Mouse (Mus musculus): ENCODE data around the gene St3gal6. TPM values are rescaled to one million over a fixed set of nuclear protein-coding genes. Genes with fewer than 3 reads are reported as not detected.

The St3gal6 gene
- polyA plus RNA-seq, 1 experiment from 2014 or later: 12.8 TPM

GRCm38 (mm10) chr16:58499172-58499584, 24.9 kb downstream of the St3gal6 start:
- no peak overlapping the region; the same call in 1 of the 2 replicates for H3K27ac ChIP-seq (replicated peaks; ENCODE audit: low read depth, low read length)
- peak; percentile 45 for DNase-seq (ENCODE audit: low spot score)

GRCm38 (mm10) chr16:58497886-58498713, 25.9 kb downstream of the St3gal6 start:
- Histone ChIP-seq H3K27me3 (replicated peaks; ENCODE audit: control insufficient read depth, insufficient read depth, low read length) (no peaks in the 10 kb centered on the region), H3K4me2 (ENCODE audit: low read depth, low read length) (no peak overlapping the region), H3K4me3 (ENCODE audit: low read depth, low read length) (no peak overlapping the region), H3K9me3 (ENCODE audit: control insufficient read depth, low read length) (no peaks in the 10 kb centered on the region), H3K27ac (replicated peaks; ENCODE audit: low read depth, low read length) (no peak overlapping the region; the same call in 1 of the 2 replicates), H3K4me1 (ENCODE audit: control insufficient read depth, insufficient read depth, low read length) (peaks cover 12% of the 10 kb centered on the region; the same call in 1 of the 2 replicates), H3K9ac (ENCODE audit: low read depth, low read length) (no peak overlapping the region), H3K36me3 (ENCODE audit: control insufficient read depth, insufficient read depth, low read length) (no peaks in the 10 kb centered on the region)
- ATAC-seq (ENCODE audit: low read depth) (no peak), DNase-seq (ENCODE audit: low spot score) (no peak)
- 77% methylated on average over 9 of the region's 9 CpGs for WGBS

More at GRCm38 (mm10) chr16:58499172-58499584, 24.9 kb downstream of the St3gal6 start:
- peak; percentile 42; the same call in 1 of the 2 replicates for ATAC-seq (ENCODE audit: low read depth)
- H3K4me1 ChIP-seq (ENCODE audit: control insufficient read depth, insufficient read depth, low read length): peaks cover 12% of the 10 kb centered on the region; the same call in 1 of the 2 replicates
- no peak overlapping the region for H3K9ac ChIP-seq (ENCODE audit: low read depth, low read length)
- H3K4me3 ChIP-seq (ENCODE audit: low read depth, low read length): no peak overlapping the region
- no peaks in the 10 kb centered on the region for H3K27me3 ChIP-seq (replicated peaks; ENCODE audit: control insufficient read depth, insufficient read depth, low read length)
- WGBS: 58% methylated on average over 1 of the region's 1 CpGs
- no peaks in the 10 kb centered on the region for H3K9me3 ChIP-seq (ENCODE audit: control insufficient read depth, low read length)
- no peaks in the 10 kb centered on the region for H3K36me3 ChIP-seq (ENCODE audit: control insufficient read depth, insufficient read depth, low read length)
- H3K4me2 ChIP-seq (ENCODE audit: low read depth, low read length): no peak overlapping the region

GRCm38 (mm10) chr16:58496791-58497190, 27.3 kb downstream of the St3gal6 start:
- Histone ChIP-seq H3K4me1 (ENCODE audit: control insufficient read depth, insufficient read depth, low read length) (peaks cover 9% of the 10 kb centered on the region; the same call in 1 of the 2 replicates), H3K36me3 (ENCODE audit: control insufficient read depth, insufficient read depth, low read length) (no peaks in the 10 kb centered on the region), H3K27me3 (replicated peaks; ENCODE audit: control insufficient read depth, insufficient read depth, low read length) (no peaks in the 10 kb centered on the region), H3K4me2 (ENCODE audit: low read depth, low read length) (no peak overlapping the region), H3K4me3 (ENCODE audit: low read depth, low read length) (no peak overlapping the region), H3K27ac (replicated peaks; ENCODE audit: low read depth, low read length) (no peak overlapping the region; the same call in 1 of the 2 replicates), H3K9ac (ENCODE audit: low read depth, low read length) (no peak overlapping the region), H3K9me3 (ENCODE audit: control insufficient read depth, low read length) (no peaks in the 10 kb centered on the region)
- ATAC-seq (ENCODE audit: low read depth): no peak
- no peak for DNase-seq (ENCODE audit: low spot score)

- H3K36me3 ChIP-seq (ENCODE audit: control insufficient read depth, insufficient read depth, low read length): peaks cover 6% of the 10 kb centered on the region; the same call in 1 of the 2 replicates
- WGBS: 85% methylated on average over 6 of the region's 6 CpGs
- ATAC-seq (ENCODE audit: low read depth) (no peak), DNase-seq (ENCODE audit: low spot score) (no peak)
- H3K27me3 ChIP-seq (replicated peaks; ENCODE audit: control insufficient read depth, insufficient read depth, low read length): no peaks in the 10 kb centered on the region
- no peak overlapping the region for H3K4me2 ChIP-seq (ENCODE audit: low read depth, low read length)
- no peaks in the 10 kb centered on the region for H3K4me1 ChIP-seq (ENCODE audit: control insufficient read depth, insufficient read depth, low read length)
- no peaks in the 10 kb centered on the region for H3K9me3 ChIP-seq (ENCODE audit: control insufficient read depth, low read length)
- no peak overlapping the region for H3K9ac ChIP-seq (ENCODE audit: low read depth, low read length)
- H3K27ac ChIP-seq (replicated peaks; ENCODE audit: low read depth, low read length): no peak overlapping the region
- no peak overlapping the region for H3K4me3 ChIP-seq (ENCODE audit: low read depth, low read length)
Measured at GRCm38 (mm10) chr16:58487861-58488260, 36.2 kb downstream of the St3gal6 start.

- H3K27ac ChIP-seq (replicated peaks; ENCODE audit: low read depth, low read length): no peak overlapping the region
- no peak for ATAC-seq (ENCODE audit: low read depth)
- H3K27me3 ChIP-seq (replicated peaks; ENCODE audit: control insufficient read depth, insufficient read depth, low read length): no peaks in the 10 kb centered on the region
- no peak overlapping the region for H3K9ac ChIP-seq (ENCODE audit: low read depth, low read length)
- H3K9me3 ChIP-seq (ENCODE audit: control insufficient read depth, low read length): peaks cover 8% of the 10 kb centered on the region; the same call in 1 of the 2 replicates
- no peak for DNase-seq (ENCODE audit: low spot score)
- no peak overlapping the region for H3K4me2 ChIP-seq (ENCODE audit: low read depth, low read length)
- no peak overlapping the region for H3K4me3 ChIP-seq (ENCODE audit: low read depth, low read length)
- WGBS: 57% methylated on average over 3 of the region's 3 CpGs
- H3K36me3 ChIP-seq (ENCODE audit: control insufficient read depth, insufficient read depth, low read length): peaks cover 19% of the 10 kb centered on the region
- no peaks in the 10 kb centered on the region for H3K4me1 ChIP-seq (ENCODE audit: control insufficient read depth, insufficient read depth, low read length)
Measured at GRCm38 (mm10) chr16:58482296-58482695, 41.7 kb downstream of the St3gal6 start.

- Histone ChIP-seq H3K9me3 (ENCODE audit: control insufficient read depth, low read length) (peaks cover 8% of the 10 kb centered on the region; the same call in 1 of the 2 replicates), H3K27ac (replicated peaks; ENCODE audit: low read depth, low read length) (no peak overlapping the region), H3K9ac (ENCODE audit: low read depth, low read length) (no peak overlapping the region), H3K4me1 (ENCODE audit: control insufficient read depth, insufficient read depth, low read length) (no peaks in the 10 kb centered on the region), H3K4me3 (ENCODE audit: low read depth, low read length) (no peak overlapping the region), H3K27me3 (replicated peaks; ENCODE audit: control insufficient read depth, insufficient read depth, low read length) (no peaks in the 10 kb centered on the region), H3K4me2 (ENCODE audit: low read depth, low read length) (no peak overlapping the region), H3K36me3 (ENCODE audit: control insufficient read depth, insufficient read depth, low read length) (peaks cover 19% of the 10 kb centered on the region)
- DNase-seq (ENCODE audit: low spot score) (no peak), ATAC-seq (ENCODE audit: low read depth) (no peak)
- WGBS: 76% methylated on average over 5 of the region's 5 CpGs
Measured at GRCm38 (mm10) chr16:58481906-58482270, 42.2 kb downstream of the St3gal6 start.

DNA sequence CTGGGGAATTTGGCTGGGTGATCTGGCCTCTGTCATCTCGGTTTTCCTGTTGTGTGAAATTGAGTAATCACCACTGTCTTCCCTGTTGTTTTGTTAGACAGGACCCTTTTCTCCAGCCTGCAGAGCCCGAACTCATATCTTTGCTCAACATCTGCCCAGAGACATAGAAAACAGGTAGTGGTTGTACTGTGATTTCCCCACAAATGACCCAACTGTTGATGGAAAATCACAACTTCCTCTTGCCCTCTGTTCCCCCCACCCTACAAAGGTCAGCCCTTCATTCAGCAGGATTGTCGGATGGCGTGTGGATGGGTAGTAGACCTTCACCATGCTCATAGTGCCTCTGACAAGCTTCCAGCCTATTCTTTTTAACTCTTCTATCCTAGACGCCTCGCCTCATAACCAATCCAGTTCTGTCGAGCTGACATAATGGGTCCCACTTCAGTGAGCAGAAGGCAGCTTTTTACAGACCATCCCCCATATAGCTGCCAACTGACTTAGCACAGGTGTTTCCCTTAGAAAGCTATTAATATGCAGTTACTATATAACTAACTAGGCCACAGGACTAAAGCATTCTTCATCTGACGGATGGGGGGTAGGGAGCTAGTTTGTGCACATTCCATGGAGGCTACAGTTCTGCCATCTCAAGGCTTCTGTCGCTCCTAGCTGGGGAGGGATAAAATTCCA, 42.7 kb downstream of the St3gal6 start:
- no peak overlapping the region for H3K4me3 ChIP-seq (ENCODE audit: low read depth, low read length)
- H3K4me1 ChIP-seq (ENCODE audit: control insufficient read depth, insufficient read depth, low read length): no peaks in the 10 kb centered on the region
- peaks cover 8% of the 10 kb centered on the region; the same call in 1 of the 2 replicates for H3K9me3 ChIP-seq (ENCODE audit: control insufficient read depth, low read length)
- WGBS: 79% methylated on average over 9 of the region's 9 CpGs
- H3K27me3 ChIP-seq (replicated peaks; ENCODE audit: control insufficient read depth, insufficient read depth, low read length): no peaks in the 10 kb centered on the region
- DNase-seq (ENCODE audit: low spot score): no peak
- no peak for ATAC-seq (ENCODE audit: low read depth)
- no peak overlapping the region for H3K27ac ChIP-seq (replicated peaks; ENCODE audit: low read depth, low read length)
- no peak overlapping the region for H3K9ac ChIP-seq (ENCODE audit: low read depth, low read length)
- no peak overlapping the region for H3K4me2 ChIP-seq (ENCODE audit: low read depth, low read length)
- peaks cover 19% of the 10 kb centered on the region for H3K36me3 ChIP-seq (ENCODE audit: control insufficient read depth, insufficient read depth, low read length)

DNA sequence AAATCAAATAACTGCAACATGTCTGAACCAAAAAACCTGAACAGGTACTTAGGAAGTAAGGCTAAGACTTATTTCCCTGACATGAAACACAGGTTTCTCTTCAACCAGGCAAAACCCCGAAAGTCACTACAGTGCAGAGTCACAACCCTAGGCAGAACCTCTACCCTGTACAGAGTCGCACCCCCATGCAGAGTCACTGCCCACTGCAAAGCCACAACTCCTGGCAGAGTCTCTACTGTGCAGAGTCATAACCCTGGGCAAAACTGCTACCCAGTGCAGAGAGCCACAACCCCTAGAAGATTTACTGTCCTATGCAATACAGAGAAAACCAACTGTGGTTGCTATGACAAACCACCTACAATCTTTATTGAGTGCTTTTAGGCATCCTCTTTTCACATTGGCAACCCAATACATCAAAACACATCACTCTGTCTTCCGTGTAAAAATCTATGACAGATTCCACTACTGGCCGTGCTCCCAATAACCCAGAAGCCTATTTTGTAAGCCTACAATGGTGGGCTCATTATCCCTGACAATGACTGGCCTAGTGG, 44.1 kb downstream of the St3gal6 start:
- DNase-seq (ENCODE audit: low spot score): no peak
- Histone ChIP-seq H3K36me3 (ENCODE audit: control insufficient read depth, insufficient read depth, low read length) (peaks cover 19% of the 10 kb centered on the region), H3K4me2 (ENCODE audit: low read depth, low read length) (no peak overlapping the region), H3K4me3 (ENCODE audit: low read depth, low read length) (no peak overlapping the region), H3K4me1 (ENCODE audit: control insufficient read depth, insufficient read depth, low read length) (no peaks in the 10 kb centered on the region), H3K9ac (ENCODE audit: low read depth, low read length) (no peak overlapping the region), H3K27ac (replicated peaks; ENCODE audit: low read depth, low read length) (no peak overlapping the region), H3K27me3 (replicated peaks; ENCODE audit: control insufficient read depth, insufficient read depth, low read length) (no peaks in the 10 kb centered on the region), H3K9me3 (ENCODE audit: control insufficient read depth, low read length) (peaks cover 8% of the 10 kb centered on the region; the same call in 1 of the 2 replicates)
- ATAC-seq (ENCODE audit: low read depth): no peak
- WGBS: 83% methylated on average over 4 of the region's 4 CpGs
